Mouse (Mus musculus) lung, adult 2 months (tissue): Measurements from ENCODE around the gene Nadk2.

Experiments
- CTCF ChIP-seq: fragments of 200-500 bp; IDR thresholded peaks from 2 replicates; pipeline ENCODE4 v1.5.1; 2011; ENCODE audit warnings: mild to moderate bottlenecking, low read length, control low read depth; ENCODE audit not compliant: insufficient read depth
- POLR2A ChIP-seq: fragments of 200-500 bp; IDR thresholded peaks from 2 replicates; pipeline ENCODE4 v1.6.1; 2011; ENCODE audit warnings: low read depth, mild to moderate bottlenecking, control low read depth, low read length, borderline replicate concordance; ENCODE audit errors: extremely low read depth

DNA sequence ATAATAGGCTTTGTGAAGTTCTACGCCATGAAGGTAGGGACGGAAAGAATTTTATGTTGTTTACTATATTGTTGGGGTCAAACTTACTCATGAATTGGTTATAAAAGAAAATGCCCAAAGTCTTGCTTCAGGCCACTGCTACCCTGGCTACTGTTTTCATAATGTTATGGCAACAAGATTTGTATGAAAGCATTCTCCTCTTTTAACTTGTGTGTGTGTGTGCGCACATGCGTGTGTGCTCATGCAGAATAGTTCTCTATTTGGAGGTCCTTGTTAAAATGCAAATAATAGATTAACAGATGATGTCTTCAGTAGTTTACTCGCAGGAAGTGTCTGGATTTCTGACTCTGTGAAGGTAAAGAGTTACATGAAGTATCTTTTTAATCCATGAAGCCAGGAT is 2.6 kb downstream of the Nadk2 start:
- TF ChIP-seq POLR2A: no peak
- TF ChIP-seq CTCF: no peak
